Mouse (Mus musculus) heart, embryonic 14.5 days (tissue): ENCODE results near the gene Msto1. TPM values are rescaled to one million over a fixed set of nuclear protein-coding genes. Genes with fewer than 3 reads are reported as not detected.

Source experiments
- ATAC-seq: fragments of 200-750 bp; cut with Nextera tagmentation; 2 replicates; pipeline ENCODE4 v1.8.0; 2017; ENCODE audit warnings: low read depth, moderate TSS enrichment; ENCODE audit not compliant: insufficient number of reproducible peaks, insufficient read depth, low FRiP score
- H3K27ac ChIP-seq, 2 experiments: fragments of 200-500 bp in 1 of 2; fragments of 300-500 bp in 1 of 2; sonication (generic) in 1 of 2; replicated peaks in 1 of 2; 2 replicates each; pipeline ENCODE4 v1.5.1; 2012 to 2014; ENCODE audit warnings: low read depth in 2 of 2, low read length in 2 of 2, control low read depth in 1 of 2, mild to moderate bottlenecking in 1 of 2, mixed read lengths in 1 of 2; ENCODE audit not compliant: control insufficient read depth in 1 of 2, insufficient read depth in 1 of 2
- H3K27me3 ChIP-seq: fragments of 300-500 bp; sonication (generic); 2 replicates; pipeline ENCODE4 v1.6.1; 2014; ENCODE audit warnings: mild to moderate bottlenecking, low read length, control low read depth; ENCODE audit not compliant: control insufficient read depth, insufficient read depth
- H3K36me3 ChIP-seq: fragments of 300-500 bp; sonication (generic); 2 replicates; pipeline ENCODE4 v1.6.1; 2014; ENCODE audit warnings: mild to moderate bottlenecking, control low read depth, low read length, mixed read lengths; ENCODE audit not compliant: control insufficient read depth, insufficient read depth
- H3K4me1 ChIP-seq, 2 experiments: fragments of 200-500 bp in 1 of 2; fragments of 300-500 bp in 1 of 2; sonication (generic) in 1 of 2; 2 replicates each; pipeline ENCODE4 v1.6.1; 2012 to 2014; ENCODE audit warnings: low read length in 2 of 2, control low read depth in 1 of 2, mixed read lengths in 1 of 2; ENCODE audit not compliant: control insufficient read depth in 2 of 2, insufficient read depth in 2 of 2
- H3K4me2 ChIP-seq: fragments of 300-500 bp; sonication (generic); 2 replicates; pipeline ENCODE4 v1.6.1; 2014; ENCODE audit warnings: mild to moderate bottlenecking, low read length
- H3K4me3 ChIP-seq, 2 experiments: fragments of 200-500 bp in 1 of 2; fragments of 300-500 bp in 1 of 2; sonication (generic) in 1 of 2; 2 replicates each; pipeline ENCODE4 v1.5.1; 2012 to 2014; ENCODE audit warnings: low read length in 2 of 2, mild to moderate bottlenecking in 2 of 2, control low read depth in 1 of 2, low read depth in 1 of 2, moderate library complexity in 1 of 2; ENCODE audit not compliant: control insufficient read depth in 1 of 2, insufficient read depth in 1 of 2
- H3K9ac ChIP-seq: fragments of 300-500 bp; sonication (generic); 2 replicates; pipeline ENCODE4 v1.6.1; 2014; ENCODE audit warnings: mild to moderate bottlenecking, low read length
- H3K9me3 ChIP-seq: fragments of 300-500 bp; sonication (generic); 2 replicates; pipeline ENCODE4 v1.6.1; 2016; ENCODE audit warnings: low read length, control low read depth; ENCODE audit not compliant: control insufficient read depth
- WGBS: fragments of 180-500 bp; shearing (Covaris S2); extraction: QIAGEN DNeasy Blood & Tissue Kit; methylation state at CpG from one replicate; pipeline ENCODE4 v1.1.7; 2014; 5-methylcytosine and 5-hydroxymethylcytosine counted together
- polyA plus RNA-seq: library from polyadenylated mRNA; unstranded; fragments of >200 nt; fragmentation: Nextera tagmentation; extraction: Ambion mirVana; gene quantifications from 2 replicates; pipeline ENCODE4 v1.2.1, GENCODE M21; 2014

The Msto1 gene
- polyA plus RNA-seq, 1 experiment from 2014 or later, result 47.8 TPM

DNA sequence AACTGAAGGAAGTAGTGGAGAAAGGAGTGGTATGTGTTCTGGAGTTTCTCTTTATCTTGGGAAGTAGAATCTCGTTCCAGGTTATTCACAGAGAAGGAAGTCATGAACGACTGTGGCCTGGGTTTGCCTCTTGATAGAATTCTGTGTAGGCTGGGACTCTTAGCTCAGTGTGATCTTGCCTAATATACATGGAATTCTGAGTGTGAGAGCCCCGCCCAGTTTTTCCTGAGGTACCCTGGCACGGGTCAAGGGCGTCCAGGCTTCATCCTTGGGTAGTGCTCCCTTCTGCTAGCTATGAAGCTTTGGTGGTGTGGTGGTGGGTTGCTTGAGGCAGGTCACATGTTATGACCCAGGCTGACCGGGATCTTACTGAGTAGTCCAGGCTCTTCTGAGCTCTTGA is 58.0 kb downstream of the Msto1 start:
- Histone ChIP-seq H3K27ac (no peak overlapping the region), H3K9ac (no peak overlapping the region), H3K4me3 (no peak overlapping the region), H3K4me2 (no peak overlapping the region), H3K4me1 (peaks cover 3 to 8% of the 10 kb centered on the region in 2 experiments; a peak in 3 of 4 replicates), H3K36me3 (peaks cover 70% of the 10 kb centered on the region), H3K9me3 (no peaks in the 10 kb centered on the region), H3K27me3 (no peaks in the 10 kb centered on the region)
- WGBS, result 41% methylated on average over 6 of the region's 6 CpGs
- no peak; the same call in 1 of the 2 replicates for ATAC-seq

Other genes with a start within 250 kb of the Msto1 start
- gene Khdc4, start 228.2 kb downstream of the Msto1 start, polyA plus RNA-seq, result 60.2 and 62.0 TPM in 2 replicates
- 62.6 and 65.3 TPM in 2 replicates for gene Rit1, start 197.2 kb downstream of the Msto1 start, polyA plus RNA-seq
- gene Syt11, start 138.8 kb downstream of the Msto1 start, polyA plus RNA-seq, result 9.7 and 11.1 TPM in 2 replicates
- 9.1 and 9.6 TPM in 2 replicates for gene Gon4l, start 78.8 kb downstream of the Msto1 start, polyA plus RNA-seq
- gene Ash1l, start 36.6 kb upstream of the Msto1 start, polyA plus RNA-seq, result 16.8 and 17.4 TPM in 2 replicates
- 138 and 141 TPM in 2 replicates for gene Dap3, start 37.2 kb upstream of the Msto1 start, polyA plus RNA-seq
- 6.8 and 7.5 TPM in 2 replicates for gene Rusc1, start 179.3 kb upstream of the Msto1 start, polyA plus RNA-seq
- not detected in 2 replicates for gene Gm43738, start 187.1 kb upstream of the Msto1 start, polyA plus RNA-seq
- 92.6 and 96.9 TPM in 2 replicates for gene Fdps, start 188.0 kb upstream of the Msto1 start, polyA plus RNA-seq
- 0.11 TPM in 1 of 2 replicates, not detected in the other for gene Pklr, start 222.1 kb upstream of the Msto1 start, polyA plus RNA-seq
- gene Hcn3, start 246.2 kb upstream of the Msto1 start, polyA plus RNA-seq, result 0.27 and 0.51 TPM in 2 replicates